Mouse (Mus musculus) right cerebral cortex, postnatal 4 days (tissue): ENCODE measurements around the gene Cdc42.

Experiments
- DNase-seq: peaks from one replicate; pipeline ENCODE4 v3.0.0-alpha.2; 2022

The Cdc42 gene

GRCm38 (mm10) chr4:137282122-137282521 is 75.4 kb downstream of the Cdc42 start:
- DNase-seq = no peak

- DNase-seq = no peak
These were observed 76.2 kb downstream of the Cdc42 start for GRCm38 (mm10) chr4:137281273-137281672.

DNA sequence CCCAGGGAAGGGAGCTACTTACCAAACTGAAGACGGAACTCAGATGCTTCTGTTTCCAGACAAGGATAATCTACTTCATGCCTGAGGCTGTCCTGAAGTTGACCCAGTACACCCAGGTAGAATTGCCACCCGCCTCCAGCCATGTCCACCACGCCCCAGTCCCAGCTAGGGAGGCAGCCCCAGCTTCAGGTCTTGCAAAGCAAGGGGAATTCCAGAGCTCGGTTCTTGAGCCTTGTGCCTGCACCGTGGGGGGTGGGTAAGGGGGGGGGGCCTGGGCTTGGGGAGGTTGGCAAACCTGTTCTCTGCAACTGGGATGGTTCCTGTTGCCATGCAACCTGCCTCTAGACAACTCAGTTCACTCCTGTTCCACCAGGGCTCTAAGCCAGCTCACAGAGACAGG is 78.2 kb downstream of the Cdc42 start:
- DNase-seq = no peak

- no peak for DNase-seq
These were observed 79.1 kb downstream of the Cdc42 start for GRCm38 (mm10) chr4:137278144-137279040.

GRCm38 (mm10) chr4:137277600-137278143 is 79.8 kb downstream of the Cdc42 start:
- DNase-seq = no peak

GRCm38 (mm10) chr4:137277166-137277513 is 80.4 kb downstream of the Cdc42 start, which contains the start of gene Wnt4:
Gene Wnt4, plus strand, starts transcription at chr4:137277489.
- DNase-seq = peak; percentile 48

DNA sequence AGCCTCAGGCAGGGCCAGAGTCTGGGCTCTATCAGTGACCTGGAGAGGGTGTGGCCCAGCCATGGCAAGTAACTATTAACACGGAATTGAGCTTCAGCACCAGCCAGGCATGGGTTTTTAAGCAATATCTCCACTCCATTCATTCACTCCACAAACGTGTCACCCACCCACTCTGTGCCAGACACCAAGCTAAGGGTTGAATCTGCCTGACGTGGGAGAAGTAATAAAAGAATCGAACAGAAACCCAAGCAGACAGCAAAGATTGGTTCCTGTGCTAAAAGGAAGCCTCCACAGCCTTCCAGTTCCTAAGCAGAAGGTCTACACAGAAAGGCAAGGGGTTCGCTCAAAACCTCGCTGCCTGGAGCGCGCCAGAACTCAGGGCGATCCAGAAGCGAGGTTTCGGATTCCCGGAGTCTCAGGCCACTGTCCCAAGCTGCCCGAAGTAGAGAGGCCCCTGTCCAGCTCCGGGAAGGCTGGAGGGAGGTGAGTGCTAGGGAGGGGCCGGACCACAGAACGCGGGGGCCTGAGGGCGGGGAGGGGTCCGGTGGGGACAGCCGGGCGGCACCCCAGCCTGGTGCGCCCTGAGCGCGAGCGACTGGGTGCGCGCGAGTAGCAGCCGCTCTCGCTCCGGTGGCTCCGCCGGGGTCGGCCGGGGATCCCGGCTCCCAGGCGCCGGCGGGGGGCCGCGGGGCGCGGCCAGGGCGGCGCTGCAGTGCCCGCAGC is 80.9 kb downstream of the Cdc42 start:
- DNase-seq = no peak

DNA sequence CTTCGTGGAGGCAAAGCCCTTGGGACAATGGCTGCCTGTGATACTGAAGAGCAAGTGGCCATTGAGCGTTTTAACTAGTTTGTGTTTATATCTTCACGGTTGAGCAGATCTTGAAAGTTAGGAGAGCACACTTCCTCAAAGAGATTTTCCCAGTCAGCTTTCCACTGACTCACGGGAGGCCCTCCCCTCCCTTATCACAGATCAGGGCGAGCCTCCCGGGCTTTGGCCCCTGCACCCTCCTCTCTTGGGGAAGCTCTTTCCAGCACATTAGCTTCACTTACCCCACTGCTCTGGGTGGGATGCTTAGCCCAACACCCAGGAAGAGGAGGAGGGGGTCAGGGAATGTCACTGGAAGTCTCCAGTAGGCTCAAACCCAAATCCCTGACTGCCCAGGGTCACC is 83.2 kb downstream of the Cdc42 start:
- no peak for DNase-seq

DNA sequence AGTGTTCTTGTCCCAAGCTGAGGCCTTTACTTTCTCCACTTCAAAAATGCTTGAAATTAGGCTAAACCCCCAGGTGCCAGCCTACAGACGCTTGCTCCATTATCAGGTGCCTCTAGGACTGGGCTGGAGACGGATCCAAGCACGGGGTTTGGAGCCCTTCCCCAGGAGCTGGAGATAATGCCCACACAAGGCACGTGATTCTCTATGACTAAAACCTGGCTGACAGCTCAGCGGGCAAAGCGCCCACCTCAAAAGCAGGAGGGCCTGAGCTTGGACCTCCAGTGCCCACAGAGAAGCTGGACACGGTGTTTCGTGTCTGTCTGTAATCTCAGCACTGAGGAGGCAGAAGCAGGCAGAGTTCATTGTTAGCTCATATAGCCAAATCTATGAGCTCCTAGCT is 85.7 kb downstream of the Cdc42 start:
- no peak for DNase-seq
